Mouse (Mus musculus) stomach, embryonic 16.5 days (tissue): ENCODE data around the gene Plvap. TPM values are rescaled to one million over a fixed set of nuclear protein-coding genes. Genes with fewer than 3 reads are reported as not detected.

Experiments
- ATAC-seq: fragments of 200-750 bp; cut with Nextera tagmentation; 2 replicates; pipeline ENCODE4 v1.8.0; 2017; ENCODE audit warnings: moderate number of reproducible peaks, moderate TSS enrichment; ENCODE audit not compliant: insufficient read depth, low FRiP score
- H3K27ac ChIP-seq: fragments of 300-500 bp; sonication (generic); 2 replicates; pipeline ENCODE4 v1.5.1; 2014; ENCODE audit warnings: low read length
- H3K27me3 ChIP-seq: fragments of 300-500 bp; sonication (generic); 2 replicates; pipeline ENCODE4 v1.6.1; 2014; ENCODE audit warnings: low read length, control low read depth, mixed read lengths; ENCODE audit not compliant: control insufficient read depth, insufficient read depth
- H3K36me3 ChIP-seq: fragments of 300-500 bp; sonication (generic); 2 replicates; pipeline ENCODE4 v1.6.1; 2014; ENCODE audit warnings: low read length; ENCODE audit not compliant: control insufficient read depth, insufficient read depth
- H3K4me1 ChIP-seq: fragments of 300-500 bp; sonication (generic); 2 replicates; pipeline ENCODE4 v1.6.1; 2014; ENCODE audit warnings: low read length, control low read depth, mixed read lengths; ENCODE audit not compliant: control insufficient read depth, insufficient read depth
- H3K4me2 ChIP-seq: fragments of 300-500 bp; sonication (generic); 2 replicates; pipeline ENCODE4 v1.6.1; 2014; ENCODE audit warnings: low read depth, low read length, mixed read lengths
- H3K4me3 ChIP-seq: fragments of 300-500 bp; sonication (generic); replicated peaks from 2 replicates; pipeline ENCODE4 v1.5.1; 2014; ENCODE audit warnings: mild to moderate bottlenecking, low read length
- H3K9ac ChIP-seq: fragments of 300-500 bp; sonication (generic); 2 replicates; pipeline ENCODE4 v1.6.1; 2014; ENCODE audit warnings: low read length
- H3K9me3 ChIP-seq: fragments of 300-500 bp; sonication (generic); replicated peaks from 2 replicates; pipeline ENCODE4 v1.6.1; 2016; ENCODE audit warnings: low read length, control low read depth; ENCODE audit not compliant: control insufficient read depth
- WGBS: fragments of 180-500 bp; shearing (Covaris S2); extraction: QIAGEN DNeasy Blood & Tissue Kit; methylation state at CpG from one replicate; pipeline ENCODE4 v1.1.7; 2014; 5-methylcytosine and 5-hydroxymethylcytosine counted together
- polyA plus RNA-seq: library from polyadenylated mRNA; unstranded; fragments of >200 nt; fragmentation: Nextera tagmentation; extraction: Ambion mirVana; gene quantifications from 2 replicates; pipeline ENCODE4 v1.2.1, GENCODE M21; 2015

Gene Plvap
- polyA plus RNA-seq, 1 experiment from 2014 or later = 81.8 TPM

- Histone ChIP-seq H3K36me3 (no peaks in the 10 kb centered on the region), H3K27ac (no peak overlapping the region), H3K9ac (no peak overlapping the region), H3K4me1 (peaks cover 15% of the 10 kb centered on the region), H3K27me3 (no peaks in the 10 kb centered on the region), H3K4me3 (no peak overlapping the region), H3K9me3 (no peaks in the 10 kb centered on the region), H3K4me2 (no peak overlapping the region)
- no peak for ATAC-seq
- 87% methylated on average over 8 of the region's 8 CpGs for WGBS
Measured at GRCm38 (mm10) chr8:71472601-71473386, 38.8 kb downstream of the Plvap start.

- Histone ChIP-seq H3K27ac (no peak overlapping the region), H3K4me3 (no peak overlapping the region)
- WGBS = 94% methylated on average over 17 of the region's 17 CpGs
Measured at GRCm38 (mm10) chr8:71471861-71472260, 39.7 kb downstream of the Plvap start.

GRCm38 (mm10) chr8:71470913-71471255 is 40.7 kb downstream of the Plvap start:
- H3K36me3 ChIP-seq = no peaks in the 10 kb centered on the region
- no peak overlapping the region for H3K4me3 ChIP-seq
- H3K9ac ChIP-seq = no peak overlapping the region
- no peaks in the 10 kb centered on the region for H3K27me3 ChIP-seq
- WGBS = 73% methylated on average over 5 of the region's 5 CpGs
- no peak for ATAC-seq
- H3K27ac ChIP-seq = no peak overlapping the region
- H3K9me3 ChIP-seq = no peaks in the 10 kb centered on the region
- H3K4me2 ChIP-seq = no peak overlapping the region
- peaks cover 15% of the 10 kb centered on the region for H3K4me1 ChIP-seq

More at GRCm38 (mm10) chr8:71471861-71472260, 39.7 kb downstream of the Plvap start:
- no peak for ATAC-seq
- peaks cover 15% of the 10 kb centered on the region for H3K4me1 ChIP-seq
- no peak overlapping the region for H3K4me2 ChIP-seq
- H3K36me3 ChIP-seq = no peaks in the 10 kb centered on the region
- H3K27me3 ChIP-seq = no peaks in the 10 kb centered on the region
- H3K9ac ChIP-seq = no peak overlapping the region
- H3K9me3 ChIP-seq = no peaks in the 10 kb centered on the region

- no peaks in the 10 kb centered on the region for H3K9me3 ChIP-seq
- no peak for ATAC-seq
- peak overlapping the region; percentile 62 for H3K4me3 ChIP-seq
- H3K36me3 ChIP-seq = no peaks in the 10 kb centered on the region
- H3K9ac ChIP-seq = peak overlapping the region; percentile 86
- H3K4me1 ChIP-seq = peaks cover 17% of the 10 kb centered on the region
- 82% methylated on average over 3 of the region's 3 CpGs for WGBS
- H3K27ac ChIP-seq = no peak overlapping the region
- no peaks in the 10 kb centered on the region for H3K27me3 ChIP-seq
- peak overlapping the region; percentile 90 for H3K4me2 ChIP-seq
Measured at GRCm38 (mm10) chr8:71470146-71470912, 41.2 kb downstream of the Plvap start.

- peak overlapping the region; percentile 56; the same call in 1 of the 2 replicates for H3K27ac ChIP-seq
- 0% methylated on average over 24 of the region's 24 CpGs for WGBS
Measured at GRCm38 (mm10) chr8:71469411-71469810, 42.1 kb downstream of the Plvap start.

GRCm38 (mm10) chr8:71468916-71469315 is 42.6 kb downstream of the Plvap start, which contains the start of gene Dda1:
TSS of gene Dda1 (plus strand) at chr8:71469199.
- H3K27me3 ChIP-seq = no peaks in the 10 kb centered on the region
- H3K9ac ChIP-seq = peak within 1 kb of the TSS; percentile 86
- under 1% methylated on average over 47 of the region's 52 CpGs for WGBS
- H3K9me3 ChIP-seq = no peaks in the 10 kb centered on the region
- ATAC-seq = peak; percentile 90
- no peaks in the 10 kb centered on the region for H3K36me3 ChIP-seq
- peak within 1 kb of the TSS; percentile 62 for H3K4me3 ChIP-seq
- H3K27ac ChIP-seq = peak within 1 kb of the TSS; percentile 56; the same call in 1 of the 2 replicates
- peaks cover 23% of the 10 kb centered on the region for H3K4me1 ChIP-seq
- H3K4me2 ChIP-seq = peak within 1 kb of the TSS; percentile 90

More at GRCm38 (mm10) chr8:71469411-71469810, 42.1 kb downstream of the Plvap start:
- Histone ChIP-seq H3K27me3 (no peaks in the 10 kb centered on the region), H3K9me3 (no peaks in the 10 kb centered on the region), H3K4me3 (peak overlapping the region; percentile 62), H3K36me3 (no peaks in the 10 kb centered on the region), H3K9ac (peak overlapping the region; percentile 86), H3K4me2 (peak overlapping the region; percentile 90), H3K4me1 (peaks cover 18% of the 10 kb centered on the region)
- ATAC-seq = peak; percentile 6; the same call in 1 of the 2 replicates

- Histone ChIP-seq H3K36me3 (no peaks in the 10 kb centered on the region), H3K27ac (no peak overlapping the region), H3K4me2 (no peak overlapping the region), H3K4me3 (no peak overlapping the region), H3K9ac (no peak overlapping the region), H3K4me1 (peaks cover 25% of the 10 kb centered on the region), H3K27me3 (no peaks in the 10 kb centered on the region), H3K9me3 (no peaks in the 10 kb centered on the region)
- WGBS = 81% methylated on average over 1 of the region's 1 CpGs
- ATAC-seq = no peak
Measured at GRCm38 (mm10) chr8:71468001-71468400, 43.6 kb downstream of the Plvap start.

GRCm38 (mm10) chr8:71467201-71467600 is 44.4 kb downstream of the Plvap start:
- H3K9ac ChIP-seq = no peak overlapping the region
- no peaks in the 10 kb centered on the region for H3K9me3 ChIP-seq
- 88% methylated on average over 2 of the region's 2 CpGs for WGBS
- no peaks in the 10 kb centered on the region for H3K27me3 ChIP-seq
- no peak overlapping the region for H3K27ac ChIP-seq
- H3K36me3 ChIP-seq = no peaks in the 10 kb centered on the region
- no peak overlapping the region for H3K4me3 ChIP-seq
- no peak for ATAC-seq
- peaks cover 33% of the 10 kb centered on the region for H3K4me1 ChIP-seq
- no peak overlapping the region for H3K4me2 ChIP-seq

- peaks cover 34% of the 10 kb centered on the region for H3K4me1 ChIP-seq
- no peak for ATAC-seq
- WGBS = 95% methylated on average over 5 of the region's 5 CpGs
- no peak overlapping the region for H3K27ac ChIP-seq
- no peaks in the 10 kb centered on the region for H3K27me3 ChIP-seq
- H3K36me3 ChIP-seq = no peaks in the 10 kb centered on the region
- H3K4me3 ChIP-seq = no peak overlapping the region
- H3K9ac ChIP-seq = no peak overlapping the region
- H3K9me3 ChIP-seq = no peaks in the 10 kb centered on the region
- H3K4me2 ChIP-seq = no peak overlapping the region
Measured at GRCm38 (mm10) chr8:71466198-71466597, 45.4 kb downstream of the Plvap start.
